Mouse (Mus musculus) hindbrain, embryonic 11.5 days (tissue): ENCODE measurements around the gene 2200002D01Rik. TPM values are rescaled to one million over a fixed set of nuclear protein-coding genes. Genes with fewer than 3 reads are reported as not detected.
A peak's percentile ranks its signal among the peaks of the same experiment; 100 is the strongest.

Experiments
- ATAC-seq: fragments of 200-750 bp; cut with Nextera tagmentation; 2 replicates; pipeline ENCODE4 v1.8.0; 2017; ENCODE audit warnings: mild to moderate bottlenecking, moderate TSS enrichment, moderate library complexity; ENCODE audit not compliant: low FRiP score
- DNase-seq: peaks from one replicate; pipeline ENCODE4 v3.0.0-alpha.2; 2015; ENCODE audit warnings: low spot score
- H3K27ac ChIP-seq: fragments of 300-500 bp; sonication (generic); 2 replicates; pipeline ENCODE4 v1.5.1; 2014; ENCODE audit warnings: mild to moderate bottlenecking, low read depth, low read length
- H3K27me3 ChIP-seq: fragments of 300-500 bp; sonication (generic); 2 replicates; pipeline ENCODE4 v1.6.1; 2014; ENCODE audit warnings: mild to moderate bottlenecking, low read length, moderate library complexity, mixed read lengths; ENCODE audit not compliant: control insufficient read depth, insufficient read depth
- H3K36me3 ChIP-seq: fragments of 300-500 bp; sonication (generic); 2 replicates; pipeline ENCODE4 v1.6.1; 2014; ENCODE audit warnings: mild to moderate bottlenecking, low read length, moderate library complexity, mixed read lengths; ENCODE audit not compliant: control insufficient read depth, insufficient read depth
- H3K4me1 ChIP-seq: fragments of 300-500 bp; sonication (generic); replicated peaks from 2 replicates; pipeline ENCODE4 v1.6.1; 2014; ENCODE audit warnings: low read length, mixed read lengths; ENCODE audit not compliant: control insufficient read depth, insufficient read depth
- H3K4me2 ChIP-seq: fragments of 300-500 bp; sonication (generic); replicated peaks from 2 replicates; pipeline ENCODE4 v1.6.1; 2014; ENCODE audit warnings: mild to moderate bottlenecking, low read depth, low read length
- H3K4me3 ChIP-seq: fragments of 300-500 bp; sonication (generic); 2 replicates; pipeline ENCODE4 v1.5.1; 2014; ENCODE audit warnings: low read depth, low read length
- H3K9ac ChIP-seq: fragments of 300-500 bp; sonication (generic); 2 replicates; pipeline ENCODE4 v1.6.1; 2014; ENCODE audit warnings: low read depth, low read length
- H3K9me3 ChIP-seq: fragments of 300-500 bp; sonication (generic); 2 replicates; pipeline ENCODE4 v1.6.1; 2016; ENCODE audit warnings: low read length; ENCODE audit not compliant: control insufficient read depth
- WGBS: fragments of 180-500 bp; shearing (Covaris S2); extraction: QIAGEN DNeasy Blood & Tissue Kit; methylation state at CpG from one replicate; pipeline ENCODE4 v1.1.7; 2014; 5-methylcytosine and 5-hydroxymethylcytosine counted together
- polyA plus RNA-seq: library from polyadenylated mRNA; unstranded; fragments of >200 nt; fragmentation: Nextera tagmentation; extraction: Ambion mirVana; gene quantifications from 2 replicates; pipeline ENCODE4 v1.2.1, GENCODE M21; 2014

The 2200002D01Rik gene
- polyA plus RNA-seq, 1 experiment from 2014 or later = 2.5 TPM

- Histone ChIP-seq H3K9ac (no peak overlapping the region), H3K27me3 (no peaks in the 10 kb centered on the region), H3K4me1 (no peaks in the 10 kb centered on the region), H3K4me3 (no peak overlapping the region), H3K9me3 (no peaks in the 10 kb centered on the region), H3K36me3 (no peaks in the 10 kb centered on the region), H3K27ac (no peak overlapping the region), H3K4me2 (no peak overlapping the region)
- DNase-seq (no peak), ATAC-seq (no peak)
- 57% methylated on average over 4 of the region's 4 CpGs for WGBS
Observed at GRCm38 (mm10) chr7:29266931-29267330, 18.7 kb upstream of the 2200002D01Rik start.

- DNase-seq (no peak), ATAC-seq (no peak)
- Histone ChIP-seq H3K4me1 (no peaks in the 10 kb centered on the region), H3K36me3 (no peaks in the 10 kb centered on the region), H3K9ac (no peak overlapping the region), H3K4me2 (no peak overlapping the region), H3K27me3 (no peaks in the 10 kb centered on the region), H3K9me3 (no peaks in the 10 kb centered on the region), H3K27ac (no peak overlapping the region), H3K4me3 (no peak overlapping the region)
- 76% methylated on average over 7 of the region's 7 CpGs for WGBS
Observed at GRCm38 (mm10) chr7:29265636-29266035, 17.4 kb upstream of the 2200002D01Rik start.

- Histone ChIP-seq H3K9ac (no peak overlapping the region), H3K9me3 (no peaks in the 10 kb centered on the region), H3K4me3 (no peak overlapping the region), H3K27ac (no peak overlapping the region), H3K27me3 (no peaks in the 10 kb centered on the region), H3K4me2 (no peak overlapping the region), H3K36me3 (no peaks in the 10 kb centered on the region), H3K4me1 (no peaks in the 10 kb centered on the region)
- DNase-seq (no peak), ATAC-seq (no peak)
- 86% methylated on average over 3 of the region's 3 CpGs for WGBS
Observed at GRCm38 (mm10) chr7:29263831-29264230, 15.6 kb upstream of the 2200002D01Rik start.

- 76% methylated on average over 6 of the region's 6 CpGs for WGBS
Observed at GRCm38 (mm10) chr7:29262151-29262550, 13.9 kb upstream of the 2200002D01Rik start.

GRCm38 (mm10) chr7:29259781-29260730 is 11.8 kb upstream of the 2200002D01Rik start:
- WGBS = 63% methylated on average over 10 of the region's 10 CpGs
- DNase-seq (peak; percentile 51), ATAC-seq (peak; percentile 79)
- no peaks in the 10 kb centered on the region for H3K36me3 ChIP-seq
- H3K9me3 ChIP-seq = no peaks in the 10 kb centered on the region
- no peak overlapping the region for H3K4me3 ChIP-seq
- no peak overlapping the region for H3K27ac ChIP-seq
- H3K27me3 ChIP-seq = no peaks in the 10 kb centered on the region
- H3K4me1 ChIP-seq = peaks cover 2% of the 10 kb centered on the region; the same call in 1 of the 2 replicates
- H3K9ac ChIP-seq = no peak overlapping the region
- H3K4me2 ChIP-seq = no peak overlapping the region

More at GRCm38 (mm10) chr7:29262151-29262550, 13.9 kb upstream of the 2200002D01Rik start:
- Histone ChIP-seq H3K4me3 (no peak overlapping the region), H3K4me1 (peaks cover 2% of the 10 kb centered on the region; the same call in 1 of the 2 replicates), H3K36me3 (no peaks in the 10 kb centered on the region), H3K27ac (no peak overlapping the region), H3K27me3 (no peaks in the 10 kb centered on the region), H3K4me2 (no peak overlapping the region), H3K9me3 (no peaks in the 10 kb centered on the region), H3K9ac (no peak overlapping the region)
- DNase-seq (no peak), ATAC-seq (no peak)

- Histone ChIP-seq H3K4me1 (peaks cover 2% of the 10 kb centered on the region; the same call in 1 of the 2 replicates), H3K9me3 (no peaks in the 10 kb centered on the region), H3K27ac (no peak overlapping the region), H3K27me3 (no peaks in the 10 kb centered on the region), H3K4me3 (no peak overlapping the region), H3K36me3 (no peaks in the 10 kb centered on the region), H3K9ac (no peak overlapping the region), H3K4me2 (no peak overlapping the region)
- ATAC-seq = no peak
- no peak for DNase-seq
- WGBS = 95% methylated on average over 1 of the region's 1 CpGs
Observed at GRCm38 (mm10) chr7:29257368-29257767, 9.1 kb upstream of the 2200002D01Rik start.

- peaks cover 2% of the 10 kb centered on the region; the same call in 1 of the 2 replicates for H3K4me1 ChIP-seq
- no peaks in the 10 kb centered on the region for H3K9me3 ChIP-seq
- DNase-seq (no peak), ATAC-seq (no peak)
- no peak overlapping the region for H3K27ac ChIP-seq
- no peaks in the 10 kb centered on the region for H3K36me3 ChIP-seq
- 88% methylated on average over 4 of the region's 4 CpGs for WGBS
- H3K27me3 ChIP-seq = no peaks in the 10 kb centered on the region
- no peak overlapping the region for H3K4me2 ChIP-seq
- H3K4me3 ChIP-seq = no peak overlapping the region
- no peak overlapping the region for H3K9ac ChIP-seq
Observed at GRCm38 (mm10) chr7:29255875-29256274, 7.6 kb upstream of the 2200002D01Rik start.

- no peaks in the 10 kb centered on the region for H3K36me3 ChIP-seq
- no peaks in the 10 kb centered on the region for H3K9me3 ChIP-seq
- H3K9ac ChIP-seq = no peak overlapping the region
- peaks cover 2% of the 10 kb centered on the region; the same call in 1 of the 2 replicates for H3K4me1 ChIP-seq
- no peak overlapping the region for H3K4me2 ChIP-seq
- WGBS = 75% methylated on average over 5 of the region's 5 CpGs
- no peaks in the 10 kb centered on the region for H3K27me3 ChIP-seq
- H3K27ac ChIP-seq = no peak overlapping the region
- ATAC-seq (no peak), DNase-seq (no peak)
- H3K4me3 ChIP-seq = no peak overlapping the region
Observed at GRCm38 (mm10) chr7:29253842-29254241, 5.6 kb upstream of the 2200002D01Rik start.

GRCm38 (mm10) chr7:29251166-29251565 is 2.9 kb upstream of the 2200002D01Rik start:
- Histone ChIP-seq H3K4me1 (0 out of 2 replicates have a peak, but pooled peaks cover 4% of the 10 kb centered on the region), H3K4me2 (no peak overlapping the region), H3K4me3 (no peak overlapping the region), H3K27me3 (peaks cover 6% of the 10 kb centered on the region), H3K27ac (no peak overlapping the region), H3K9ac (no peak overlapping the region), H3K36me3 (0 out of 2 replicates have a peak, but pooled peaks cover 2% of the 10 kb centered on the region), H3K9me3 (no peaks in the 10 kb centered on the region)
- DNase-seq = no peak
- no peak for ATAC-seq
- WGBS = 82% methylated on average over 3 of the region's 3 CpGs
